Mouse (Mus musculus): ENCODE measurements at regions not wholly inside any gene's neighbourhood (a gene's known extent, or its start where the extent isn't known, plus 50 kb on each side); places are given as distances from the start of the nearest gene placed in this dataset.

GRCm38 (mm10) chr8:49631286-49631685 is 787.5 kb upstream of the Tenm3 start:
- DNase-seq (ENCODE audit: low spot score in 2 of 2): no peak

GRCm38 (mm10) chr8:49627966-49628495 is 784.3 kb upstream of the Tenm3 start:
- no peak for DNase-seq (ENCODE audit: low spot score in 2 of 2)

GRCm38 (mm10) chr8:49595501-49595900 is 751.8 kb upstream of the Tenm3 start:
- no peak for DNase-seq (ENCODE audit: low spot score in 2 of 2)

GRCm38 (mm10) chr8:49567423-49567822 is 723.7 kb upstream of the Tenm3 start:
- DNase-seq (ENCODE audit: low spot score in 2 of 2): no peak

DNA sequence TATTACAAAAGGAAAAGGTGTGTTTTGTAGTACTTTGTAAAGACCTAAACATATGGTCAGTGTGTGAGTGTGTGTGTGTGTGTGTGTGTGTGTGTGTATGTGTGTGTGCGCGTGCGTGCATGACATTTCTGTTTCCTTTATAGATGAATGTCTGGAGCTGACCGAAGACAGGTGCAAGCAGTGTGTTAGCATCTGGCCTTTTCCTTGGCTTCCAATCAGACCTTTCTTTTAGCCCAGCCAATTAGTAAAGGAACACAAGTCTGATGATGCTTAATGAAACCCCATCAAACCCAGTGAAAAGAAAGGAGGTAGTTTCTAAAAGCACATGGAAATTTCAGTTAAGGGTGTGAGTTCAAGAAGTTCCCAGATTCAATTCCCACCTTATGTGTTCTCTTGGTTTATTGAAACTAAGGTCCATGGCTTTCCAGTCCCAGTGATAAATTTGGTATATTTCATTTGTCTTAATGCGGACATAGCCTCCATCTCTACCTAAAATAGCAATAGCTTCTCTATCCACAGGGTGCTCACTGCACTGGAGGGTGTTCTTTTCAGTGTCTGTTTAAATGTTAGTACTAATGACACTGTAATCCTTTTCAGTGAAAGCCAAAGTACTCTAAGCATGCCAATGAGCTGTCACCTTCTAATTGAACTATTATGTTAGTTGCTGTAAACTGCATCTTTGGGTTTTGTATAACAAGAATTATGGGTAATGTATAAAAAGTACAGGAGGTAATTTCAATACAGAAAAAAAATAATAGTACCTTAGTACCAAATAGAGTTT is 719.9 kb upstream of the Tenm3 start:
- no peak for DNase-seq (ENCODE audit: low spot score in 2 of 2)

DNA sequence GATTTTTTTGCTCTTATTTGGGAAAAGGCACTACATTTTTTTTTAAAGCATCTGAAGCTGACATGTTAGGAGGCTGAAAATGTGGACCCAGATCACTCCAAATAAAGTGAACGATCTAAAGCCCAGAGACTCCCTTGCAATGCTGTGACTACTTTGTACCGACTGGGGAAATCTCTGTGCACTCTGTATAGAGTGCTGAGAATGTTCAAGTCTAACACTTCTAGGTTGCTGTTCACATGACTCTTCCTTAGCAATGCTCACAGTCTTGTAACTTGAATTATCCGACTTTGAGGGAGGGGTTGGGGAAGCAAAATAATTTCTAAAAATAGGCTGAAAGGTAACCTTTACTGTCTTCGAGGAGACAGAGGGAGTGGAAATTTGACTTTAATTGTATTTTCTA is 719.2 kb upstream of the Tenm3 start:
- DNase-seq (ENCODE audit: low spot score in 2 of 2): no peak

- no peak for DNase-seq (ENCODE audit: low spot score in 2 of 2)
Measured at GRCm38 (mm10) chr8:49555724-49556457, 712.1 kb upstream of the Tenm3 start.

- no peak for DNase-seq (ENCODE audit: low spot score in 2 of 2)
Measured at GRCm38 (mm10) chr8:49553175-49553574, 709.4 kb upstream of the Tenm3 start.

DNA sequence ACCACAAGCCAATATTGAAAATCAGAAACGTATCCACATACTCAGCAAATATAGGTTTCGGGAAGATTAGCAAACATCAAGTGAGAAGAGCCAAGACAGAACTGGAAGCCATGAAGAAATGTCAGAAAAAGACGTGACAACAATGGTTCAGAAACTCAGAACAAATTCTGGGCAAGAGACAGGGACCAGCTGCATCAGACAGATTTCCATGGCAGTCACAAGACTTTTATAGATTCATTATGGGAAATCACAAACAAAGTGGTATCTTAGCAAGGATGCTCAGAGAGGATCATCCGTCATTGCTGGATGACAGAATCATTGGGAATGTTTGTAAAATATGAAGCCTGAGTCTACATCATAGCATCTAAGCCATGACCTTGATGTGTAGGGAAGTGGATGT is 699.6 kb upstream of the Tenm3 start:
- DNase-seq (ENCODE audit: low spot score in 2 of 2): no peak

GRCm38 (mm10) chr8:49541337-49541736 is 697.6 kb upstream of the Tenm3 start:
- DNase-seq (ENCODE audit: low spot score in 2 of 2): no peak

GRCm38 (mm10) chr8:49533412-49534351 is 689.9 kb upstream of the Tenm3 start:
- no peak for DNase-seq (ENCODE audit: low spot score in 2 of 2)

GRCm38 (mm10) chr8:49529294-49529693 is 685.5 kb upstream of the Tenm3 start:
- DNase-seq (ENCODE audit: low spot score in 2 of 2): no peak

GRCm38 (mm10) chr8:49492906-49493305 is 649.2 kb upstream of the Tenm3 start:
- no peak for DNase-seq (ENCODE audit: low spot score in 2 of 2)

DNA sequence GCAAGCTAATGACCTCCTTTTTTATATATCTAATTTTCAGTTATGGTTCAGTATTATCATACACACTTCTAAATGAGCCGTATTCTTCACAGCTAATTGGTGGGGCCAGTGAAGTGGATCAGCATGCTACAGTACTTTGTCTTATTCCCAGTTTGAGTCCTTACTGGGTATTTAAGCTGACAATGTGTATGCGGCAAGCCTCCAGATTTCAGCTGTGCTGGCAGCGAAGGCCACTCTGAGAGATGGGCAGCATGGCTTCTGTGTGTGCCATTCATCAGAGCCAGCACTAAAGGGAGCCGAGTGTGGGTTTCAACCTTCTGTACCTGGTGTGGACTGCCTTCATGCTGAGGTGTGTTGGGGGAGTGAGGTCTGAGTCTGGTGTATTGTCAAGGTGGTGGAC is 641.5 kb upstream of the Tenm3 start:
- DNase-seq (ENCODE audit: low spot score in 2 of 2): no peak

GRCm38 (mm10) chr8:49481476-49481992 is 637.8 kb upstream of the Tenm3 start:
- no peak for DNase-seq (ENCODE audit: low spot score in 2 of 2)

DNA sequence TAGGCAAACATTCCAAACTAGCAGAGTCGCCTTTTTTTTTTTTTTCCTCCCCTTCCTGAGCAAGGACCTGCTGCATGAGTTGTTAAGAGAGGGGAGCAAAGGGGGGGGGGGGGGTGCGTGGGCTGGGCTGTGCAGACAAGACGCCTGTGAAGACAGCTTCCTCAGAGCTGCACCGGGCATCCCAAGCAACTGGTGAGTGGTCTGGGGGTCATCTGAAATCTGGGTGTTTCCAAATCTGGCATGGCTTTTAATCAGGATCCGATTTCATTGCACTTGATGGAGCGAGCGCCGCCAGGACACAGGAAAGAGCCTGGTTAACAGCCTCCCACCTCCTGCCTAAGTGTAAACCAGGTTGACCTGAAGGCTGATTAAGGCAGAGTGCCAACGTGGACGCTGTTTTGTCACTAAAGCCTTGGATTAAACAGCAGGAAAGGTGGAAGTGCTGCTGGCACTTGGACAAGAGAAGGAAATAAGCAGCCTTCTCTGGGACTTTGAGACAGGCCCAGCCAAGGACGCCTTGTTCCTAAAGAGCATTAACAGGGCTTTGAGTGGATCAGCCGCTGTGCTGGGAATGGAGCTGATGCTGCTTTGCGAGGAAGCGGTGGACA is 622.3 kb upstream of the Tenm3 start:
- no peak for DNase-seq (ENCODE audit: low spot score in 2 of 2)

- no peak for DNase-seq (ENCODE audit: low spot score in 2 of 2)
Measured at GRCm38 (mm10) chr8:49465070-49465469, 621.3 kb upstream of the Tenm3 start.

DNA sequence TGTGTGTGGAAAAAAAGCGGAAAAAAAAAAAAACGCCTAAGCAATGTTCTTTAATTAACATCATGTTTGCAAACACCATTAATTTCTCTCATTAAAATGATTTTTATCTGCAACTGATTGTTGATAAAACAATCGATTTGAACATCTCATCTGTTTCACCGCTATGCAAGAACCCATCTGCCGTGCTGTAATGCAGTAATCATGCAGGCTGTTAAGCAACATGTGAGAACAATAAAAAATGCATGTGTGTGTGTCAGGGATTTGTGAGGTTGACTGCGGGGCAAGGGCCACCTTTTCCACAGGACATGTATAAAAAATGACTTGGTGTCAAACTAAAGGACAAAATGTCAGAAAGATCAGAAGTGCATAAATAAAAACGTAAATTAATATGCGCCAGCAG is 618.9 kb upstream of the Tenm3 start:
- no peak for DNase-seq (ENCODE audit: low spot score in 2 of 2)

DNA sequence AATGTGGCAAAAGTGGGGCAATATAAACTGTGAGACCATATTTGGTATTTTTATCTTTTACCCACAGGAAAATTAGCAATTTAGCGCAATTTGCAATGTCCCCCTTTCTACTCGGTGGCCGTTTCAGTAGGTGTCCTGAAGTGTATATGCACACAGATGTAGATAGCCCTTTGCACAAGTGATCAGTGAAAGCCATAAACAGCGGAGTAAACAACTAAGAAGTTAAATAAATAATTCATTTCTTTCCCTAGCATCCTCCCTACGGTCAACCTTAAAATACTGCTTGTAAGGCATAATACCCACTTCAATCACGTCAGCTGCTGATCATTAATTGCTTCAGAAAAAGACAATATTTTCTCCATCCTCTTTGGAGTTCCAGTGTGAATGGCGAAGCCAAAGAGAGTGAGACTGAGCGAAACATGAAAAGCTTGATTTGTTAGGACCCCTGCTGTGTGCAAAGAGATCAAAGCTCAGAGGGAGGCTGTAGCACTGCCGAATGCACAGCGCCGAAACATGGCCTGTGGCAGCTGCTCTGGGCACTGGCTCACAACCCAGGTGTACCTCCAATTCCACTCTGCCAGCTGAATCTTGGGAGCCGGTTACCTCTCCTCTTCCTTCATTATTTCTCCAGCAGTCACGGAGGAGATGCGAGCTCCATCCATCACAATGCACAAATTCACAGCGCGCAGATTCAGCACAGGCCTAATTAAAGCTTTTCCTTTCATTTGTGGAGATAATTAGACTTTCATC is 618.1 kb upstream of the Tenm3 start:
- DNase-seq (ENCODE audit: low spot score in 2 of 2): no peak

DNA sequence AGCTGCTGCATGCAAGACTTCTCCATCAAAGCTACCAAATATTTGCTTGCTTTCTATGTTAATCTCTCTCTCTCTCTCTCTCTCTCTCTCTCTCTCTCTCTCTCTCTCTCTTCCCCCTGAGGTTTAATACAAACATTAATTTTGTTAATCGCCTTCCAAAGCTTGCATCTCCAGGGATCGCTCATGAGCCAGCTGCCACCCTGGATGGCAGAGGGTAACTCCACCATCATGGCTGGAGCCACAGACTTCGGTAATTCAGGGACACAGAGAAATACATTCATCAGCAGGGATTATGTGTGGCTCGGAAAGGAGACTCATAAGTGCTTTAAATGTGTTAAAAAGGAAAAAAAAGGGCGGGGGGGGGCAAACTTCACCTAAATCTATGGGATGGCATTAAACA is 601.7 kb upstream of the Tenm3 start:
- no peak for DNase-seq (ENCODE audit: low spot score in 2 of 2)

Measured in adrenal gland, adult 18-20 months (tissue).